Mouse (Mus musculus) midbrain, embryonic 16.5 days (tissue): ENCODE measurements around the gene Ppfibp2. TPM values are rescaled to one million over a fixed set of nuclear protein-coding genes. Genes with fewer than 3 reads are reported as not detected.

ENCODE experiments used
- ATAC-seq: fragments of 200-750 bp; cut with Nextera tagmentation; 2 replicates; pipeline ENCODE4 v1.8.0; 2017; ENCODE audit warnings: moderate TSS enrichment
- H3K27ac ChIP-seq: fragments of 300-500 bp; sonication (generic); 2 replicates; pipeline ENCODE4 v1.5.1; 2014; ENCODE audit warnings: mild to moderate bottlenecking, low read length, mixed read lengths
- H3K27me3 ChIP-seq: fragments of 300-500 bp; sonication (generic); 2 replicates; pipeline ENCODE4 v1.6.1; 2014; ENCODE audit warnings: low read depth, low read length, mixed read lengths; ENCODE audit not compliant: control insufficient read depth, insufficient read depth
- H3K36me3 ChIP-seq: fragments of 300-500 bp; sonication (generic); 2 replicates; pipeline ENCODE4 v1.6.1; 2014; ENCODE audit warnings: mild to moderate bottlenecking, low read length, moderate library complexity, mixed read lengths; ENCODE audit not compliant: control insufficient read depth, insufficient read depth
- H3K4me1 ChIP-seq: fragments of 300-500 bp; sonication (generic); 2 replicates; pipeline ENCODE4 v1.6.1; 2014; ENCODE audit warnings: mild to moderate bottlenecking, low read length, mixed read lengths; ENCODE audit not compliant: control insufficient read depth, insufficient read depth
- H3K4me2 ChIP-seq: fragments of 300-500 bp; sonication (generic); 2 replicates; pipeline ENCODE4 v1.6.1; 2014; ENCODE audit warnings: mild to moderate bottlenecking, low read length, mixed read lengths
- H3K4me3 ChIP-seq: fragments of 300-500 bp; sonication (generic); 2 replicates; pipeline ENCODE4 v1.5.1; 2014; ENCODE audit warnings: low read depth, mild to moderate bottlenecking, low read length, moderate library complexity, mixed read lengths
- H3K9ac ChIP-seq: fragments of 300-500 bp; sonication (generic); 2 replicates; pipeline ENCODE4 v1.6.1; 2014; ENCODE audit warnings: low read depth, low read length, mixed read lengths
- H3K9me3 ChIP-seq: fragments of 300-500 bp; sonication (generic); replicated peaks from 2 replicates; pipeline ENCODE4 v1.6.1; 2014; ENCODE audit warnings: mild to moderate bottlenecking, low read length, mixed read lengths; ENCODE audit not compliant: control insufficient read depth, poor library complexity, severe bottlenecking
- WGBS: fragments of 180-500 bp; shearing (Covaris S2); extraction: QIAGEN DNeasy Blood & Tissue Kit; methylation state at CpG from one replicate; pipeline ENCODE4 v1.1.7; 2014; 5-methylcytosine and 5-hydroxymethylcytosine counted together
- polyA plus RNA-seq: library from polyadenylated mRNA; unstranded; fragments of >200 nt; fragmentation: Nextera tagmentation; extraction: Ambion mirVana; gene quantifications from 2 replicates; pipeline ENCODE4 v1.2.1, GENCODE M21; 2015

The Ppfibp2 gene
- polyA plus RNA-seq, result 1.4 TPM in 2 replicates

GRCm38 (mm10) chr7:107594857-107595402, at the start of gene Ppfibp2:
Ppfibp2 (plus strand) TSS chr7:107595207.
- under 1% methylated on average over 24 of the region's 24 CpGs for WGBS
- no peaks in the 10 kb centered on the region for H3K36me3 ChIP-seq
- H3K9me3 ChIP-seq, result no peaks in the 10 kb centered on the region
- H3K4me1 ChIP-seq, result peaks cover 5% of the 10 kb centered on the region; the same call in 1 of the 2 replicates
- no peaks in the 10 kb centered on the region for H3K27me3 ChIP-seq
- H3K9ac ChIP-seq, result peak within 1 kb of the TSS; percentile 67
- peak; percentile 96 for ATAC-seq
- no peak within 1 kb of the TSS; the same call in 1 of the 2 replicates for H3K27ac ChIP-seq
- H3K4me3 ChIP-seq, result peak within 1 kb of the TSS; percentile 72
- peak within 1 kb of the TSS; percentile 97 for H3K4me2 ChIP-seq

- H3K36me3 ChIP-seq, result no peaks in the 10 kb centered on the region
- H3K9ac ChIP-seq, result no peak overlapping the region
- H3K9me3 ChIP-seq, result no peaks in the 10 kb centered on the region
- H3K4me1 ChIP-seq, result no peaks in the 10 kb centered on the region
- no peak overlapping the region for H3K4me3 ChIP-seq
- H3K27ac ChIP-seq, result no peak overlapping the region
- WGBS, result 95% methylated on average over 3 of the region's 3 CpGs
- no peak overlapping the region for H3K4me2 ChIP-seq
- no peak for ATAC-seq
- H3K27me3 ChIP-seq, result no peaks in the 10 kb centered on the region
Observed at GRCm38 (mm10) chr7:107547872-107548271, 47.1 kb upstream of the Ppfibp2 start.

- Histone ChIP-seq H3K27me3 (no peaks in the 10 kb centered on the region), H3K4me2 (no peak overlapping the region), H3K9ac (no peak overlapping the region), H3K4me1 (no peaks in the 10 kb centered on the region), H3K9me3 (0 out of 2 replicates have a peak, but pooled peaks cover 2% of the 10 kb centered on the region), H3K4me3 (no peak overlapping the region), H3K36me3 (no peaks in the 10 kb centered on the region), H3K27ac (no peak overlapping the region)
- 85% methylated on average over 1 of the region's 1 CpGs for WGBS
- ATAC-seq, result no peak
Observed at GRCm38 (mm10) chr7:107553461-107553860, 41.5 kb upstream of the Ppfibp2 start.

- 80% methylated on average over 3 of the region's 3 CpGs for WGBS
Observed at GRCm38 (mm10) chr7:107555906-107556305, 39.1 kb upstream of the Ppfibp2 start.

GRCm38 (mm10) chr7:107560675-107561074, 34.3 kb upstream of the Ppfibp2 start:
- H3K36me3 ChIP-seq, result no peaks in the 10 kb centered on the region
- 0 out of 2 replicates have a peak, but pooled peaks cover 2% of the 10 kb centered on the region for H3K9me3 ChIP-seq
- 74% methylated on average over 2 of the region's 2 CpGs for WGBS
- ATAC-seq, result no peak
- H3K9ac ChIP-seq, result no peak overlapping the region
- no peaks in the 10 kb centered on the region for H3K27me3 ChIP-seq
- H3K4me3 ChIP-seq, result no peak overlapping the region
- no peak overlapping the region for H3K4me2 ChIP-seq
- H3K27ac ChIP-seq, result no peak overlapping the region
- H3K4me1 ChIP-seq, result no peaks in the 10 kb centered on the region

More at GRCm38 (mm10) chr7:107555906-107556305, 39.1 kb upstream of the Ppfibp2 start:
- ATAC-seq, result no peak
- Histone ChIP-seq H3K4me2 (no peak overlapping the region), H3K9ac (no peak overlapping the region), H3K27me3 (no peaks in the 10 kb centered on the region), H3K4me1 (no peaks in the 10 kb centered on the region), H3K4me3 (no peak overlapping the region), H3K36me3 (no peaks in the 10 kb centered on the region), H3K9me3 (0 out of 2 replicates have a peak, but pooled peaks cover 2% of the 10 kb centered on the region), H3K27ac (no peak overlapping the region)

GRCm38 (mm10) chr7:107561584-107561983, 33.4 kb upstream of the Ppfibp2 start:
- ATAC-seq, result no peak
- WGBS, result 81% methylated on average over 3 of the region's 3 CpGs
- no peaks in the 10 kb centered on the region for H3K4me1 ChIP-seq

GRCm38 (mm10) chr7:107563727-107564126, 31.3 kb upstream of the Ppfibp2 start:
- no peak overlapping the region for H3K4me3 ChIP-seq
- H3K4me2 ChIP-seq, result no peak overlapping the region
- no peak overlapping the region for H3K27ac ChIP-seq
- H3K27me3 ChIP-seq, result no peaks in the 10 kb centered on the region
- H3K9ac ChIP-seq, result no peak overlapping the region
- H3K36me3 ChIP-seq, result no peaks in the 10 kb centered on the region
- 60% methylated on average over 2 of the region's 2 CpGs for WGBS
- H3K4me1 ChIP-seq, result no peaks in the 10 kb centered on the region
- no peak for ATAC-seq
- no peaks in the 10 kb centered on the region for H3K9me3 ChIP-seq

More at GRCm38 (mm10) chr7:107561584-107561983, 33.4 kb upstream of the Ppfibp2 start:
- Histone ChIP-seq H3K4me2 (no peak overlapping the region), H3K27ac (no peak overlapping the region), H3K36me3 (no peaks in the 10 kb centered on the region), H3K27me3 (no peaks in the 10 kb centered on the region), H3K9me3 (0 out of 2 replicates have a peak, but pooled peaks cover 2% of the 10 kb centered on the region), H3K4me3 (no peak overlapping the region), H3K9ac (no peak overlapping the region)

- Histone ChIP-seq H3K4me3 (no peak within 1 kb of the TSS), H3K9ac (no peak within 1 kb of the TSS), H3K4me1 (no peaks in the 10 kb centered on the region), H3K36me3 (no peaks in the 10 kb centered on the region), H3K9me3 (no peaks in the 10 kb centered on the region), H3K27ac (no peak within 1 kb of the TSS), H3K4me2 (no peak within 1 kb of the TSS), H3K27me3 (no peaks in the 10 kb centered on the region)
- no peak for ATAC-seq
- 59% methylated on average over 7 of the region's 7 CpGs for WGBS
Observed at GRCm38 (mm10) chr7:107567261-107567671, 27.7 kb upstream of the Ppfibp2 start, which contains the start of gene Olfml1. Olfml1 (plus strand) TSS chr7:107567446.

- H3K4me2 ChIP-seq, result no peak overlapping the region
- no peaks in the 10 kb centered on the region for H3K4me1 ChIP-seq
- no peaks in the 10 kb centered on the region for H3K27me3 ChIP-seq
- 76% methylated on average over 5 of the region's 5 CpGs for WGBS
- H3K27ac ChIP-seq, result no peak overlapping the region
- H3K9ac ChIP-seq, result no peak overlapping the region
- no peak overlapping the region for H3K4me3 ChIP-seq
- no peaks in the 10 kb centered on the region for H3K36me3 ChIP-seq
- no peak for ATAC-seq
- H3K9me3 ChIP-seq, result no peaks in the 10 kb centered on the region
Observed at GRCm38 (mm10) chr7:107567674-107568073, 27.3 kb upstream of the Ppfibp2 start.
